Mouse (Mus musculus) CD4-positive, CD25-positive, alpha-beta regulatory T cell, adult 2 months (primary cell): ENCODE results near the gene Spsb1.

Source experiments
- DNase-seq: peaks from one replicate; pipeline ENCODE4 v3.0.0-alpha.2; 2012; ENCODE audit warnings: low read depth, low spot score

Gene Spsb1

GRCm38 (mm10) chr4:149952201-149952600 is 2.6 kb downstream of the Spsb1 start:
- no peak for DNase-seq

DNA sequence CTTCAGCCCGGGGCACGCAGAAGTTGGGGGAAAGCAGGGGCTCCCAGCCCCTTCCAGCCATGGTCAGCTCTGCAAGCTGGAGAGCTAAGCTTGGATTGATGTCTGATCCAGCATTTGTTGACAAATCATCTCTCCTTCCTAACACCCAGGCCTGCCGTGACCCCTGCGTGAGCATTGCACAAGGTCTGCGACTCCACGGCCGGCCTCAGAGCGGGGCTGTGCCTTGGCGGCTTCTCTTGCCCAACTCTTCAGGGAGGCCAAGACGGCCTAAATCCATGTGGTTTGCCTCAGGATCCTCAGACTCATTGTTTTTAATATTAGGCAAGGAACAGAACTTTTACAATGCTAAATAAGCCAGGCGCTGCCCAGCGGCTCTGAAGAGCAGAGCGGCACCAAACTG is 3.6 kb downstream of the Spsb1 start:
- no peak for DNase-seq

GRCm38 (mm10) chr4:149949691-149950090 is 5.2 kb downstream of the Spsb1 start:
- DNase-seq: no peak

DNA sequence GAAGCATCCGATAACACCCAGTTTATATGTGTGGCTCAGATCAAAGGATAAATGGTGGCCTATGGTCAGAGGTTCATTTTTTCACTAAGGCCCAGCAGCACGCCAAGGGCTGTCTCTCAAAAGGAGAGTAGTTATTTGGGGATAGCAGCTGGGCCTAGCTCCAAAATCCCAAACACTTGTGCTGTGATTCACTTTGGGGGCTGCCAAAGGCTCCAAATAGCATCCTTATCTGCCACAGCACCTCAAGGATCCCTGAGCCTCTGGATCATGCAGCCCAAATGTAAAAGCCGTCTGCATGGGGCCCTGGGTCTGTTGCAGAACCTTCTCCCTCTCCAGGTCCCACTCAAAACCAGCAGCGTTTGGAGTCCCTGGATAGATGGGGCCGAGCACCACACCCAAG is 6.7 kb downstream of the Spsb1 start:
- no peak for DNase-seq

DNA sequence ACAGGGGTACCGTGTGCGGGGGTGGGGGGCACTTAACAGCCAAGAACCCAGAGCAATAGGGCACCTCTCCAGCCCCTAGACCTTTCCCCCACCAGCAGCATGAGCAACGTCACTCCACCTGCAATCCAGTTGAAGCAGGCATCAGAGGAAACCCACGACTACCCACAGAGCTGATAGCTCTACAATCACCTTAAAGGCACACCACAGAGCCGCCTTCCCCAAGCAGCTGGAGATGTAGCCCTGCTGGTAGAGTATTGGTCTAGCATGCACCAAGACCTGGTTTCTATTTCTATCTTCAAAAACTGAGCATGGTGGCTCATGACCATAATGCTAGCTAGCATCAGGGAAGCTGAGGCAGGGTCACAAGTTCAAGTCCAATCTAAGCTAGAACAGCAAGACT is 7.4 kb downstream of the Spsb1 start:
- DNase-seq: no peak

- DNase-seq: no peak
Measured at GRCm38 (mm10) chr4:149945194-149945593, 9.6 kb downstream of the Spsb1 start.

GRCm38 (mm10) chr4:149944214-149944613 is 10.6 kb downstream of the Spsb1 start:
- no peak for DNase-seq

- no peak for DNase-seq
Measured at GRCm38 (mm10) chr4:149942831-149943741, 11.8 kb downstream of the Spsb1 start.

GRCm38 (mm10) chr4:149941067-149941755 is 13.6 kb downstream of the Spsb1 start:
- no peak for DNase-seq

- no peak for DNase-seq
Measured at GRCm38 (mm10) chr4:149938701-149939100, 16.1 kb downstream of the Spsb1 start.

GRCm38 (mm10) chr4:149936921-149937320 is 17.9 kb downstream of the Spsb1 start:
- no peak for DNase-seq

- DNase-seq: no peak
Measured at GRCm38 (mm10) chr4:149935470-149935869, 19.4 kb downstream of the Spsb1 start.

GRCm38 (mm10) chr4:149933519-149934245 is 21.2 kb downstream of the Spsb1 start:
- DNase-seq: no peak

DNA sequence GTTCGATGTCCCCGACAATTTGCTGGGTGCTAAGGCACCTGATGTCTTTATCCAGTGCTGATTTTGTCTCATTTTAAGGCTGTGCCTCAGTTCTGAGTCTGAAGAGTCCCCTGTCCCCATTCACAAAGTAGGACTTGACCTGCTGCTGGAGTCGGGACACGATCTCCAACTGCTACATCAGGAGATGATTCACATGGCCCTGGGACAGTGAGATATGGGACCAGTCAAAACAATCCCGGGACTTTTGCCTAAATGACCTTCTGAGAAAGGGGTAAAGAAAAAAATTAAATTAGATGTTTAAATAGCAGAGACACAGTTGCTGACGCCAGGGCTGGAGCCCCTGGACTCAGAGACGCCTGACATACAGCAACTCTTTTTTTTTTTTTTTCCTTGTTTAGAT is 21.8 kb downstream of the Spsb1 start:
- no peak for DNase-seq

GRCm38 (mm10) chr4:149932108-149932815 is 22.6 kb downstream of the Spsb1 start:
- DNase-seq: no peak

GRCm38 (mm10) chr4:149930755-149931154 is 24.1 kb downstream of the Spsb1 start:
- DNase-seq: no peak

GRCm38 (mm10) chr4:149923014-149923413 is 31.8 kb downstream of the Spsb1 start:
- no peak for DNase-seq

GRCm38 (mm10) chr4:149922121-149922718 is 32.6 kb downstream of the Spsb1 start:
- no peak for DNase-seq

GRCm38 (mm10) chr4:149920886-149921285 is 34.0 kb downstream of the Spsb1 start:
- DNase-seq: peak; percentile 20

- no peak for DNase-seq
Measured at GRCm38 (mm10) chr4:149918455-149919070, 36.3 kb downstream of the Spsb1 start.

DNA sequence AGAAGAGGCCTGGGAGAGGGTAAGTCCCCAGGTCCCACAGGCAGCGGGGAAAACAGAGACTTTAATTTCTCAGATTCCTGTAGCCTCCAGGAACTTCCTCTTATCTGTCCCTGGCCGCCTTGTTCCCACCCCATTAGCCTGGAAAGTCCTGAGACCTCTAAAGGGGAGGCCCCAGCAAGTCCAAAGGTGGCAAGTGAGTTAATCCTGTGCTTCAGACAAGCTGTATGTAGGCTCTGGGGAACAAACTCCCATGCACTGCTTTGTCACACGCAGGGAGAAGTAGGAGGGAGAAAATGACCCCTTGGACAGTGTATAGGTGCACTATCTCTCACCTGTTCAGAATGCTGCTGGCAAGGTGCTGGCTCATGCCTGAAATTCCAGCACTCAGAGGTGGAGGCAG is 38.0 kb downstream of the Spsb1 start:
- DNase-seq: no peak
